Mouse (Mus musculus) midbrain, embryonic 11.5 days (tissue): Measurements from ENCODE around the gene Rbm15b. TPM values are rescaled to one million over a fixed set of nuclear protein-coding genes. Genes with fewer than 3 reads are reported as not detected.

Experiments
- ATAC-seq: fragments of 200-750 bp; cut with Nextera tagmentation; 2 replicates; pipeline ENCODE4 v1.8.0; 2017; ENCODE audit warnings: moderate TSS enrichment, moderate library complexity; ENCODE audit not compliant: low FRiP score
- DNase-seq: peaks from one replicate; pipeline ENCODE4 v3.0.0; 2015; ENCODE audit warnings: low spot score; ENCODE audit errors: missing footprints
- H3K27ac ChIP-seq: fragments of 300-500 bp; sonication (generic); 2 replicates; pipeline ENCODE4 v1.5.1; 2014; ENCODE audit warnings: low read depth, low read length
- H3K27me3 ChIP-seq: fragments of 300-500 bp; sonication (generic); 2 replicates; pipeline ENCODE4 v1.6.1; 2014; ENCODE audit warnings: mild to moderate bottlenecking, low read length, moderate library complexity, mixed read lengths; ENCODE audit not compliant: control insufficient read depth, insufficient read depth
- H3K36me3 ChIP-seq: fragments of 300-500 bp; sonication (generic); 2 replicates; pipeline ENCODE4 v1.6.1; 2014; ENCODE audit warnings: mild to moderate bottlenecking, low read length, moderate library complexity, mixed read lengths; ENCODE audit not compliant: control insufficient read depth, insufficient read depth
- H3K4me1 ChIP-seq: fragments of 300-500 bp; sonication (generic); 2 replicates; pipeline ENCODE4 v1.6.1; 2014; ENCODE audit warnings: low read length; ENCODE audit not compliant: control insufficient read depth, insufficient read depth
- H3K4me2 ChIP-seq: fragments of 300-500 bp; sonication (generic); 2 replicates; pipeline ENCODE4 v1.6.1; 2014; ENCODE audit warnings: mild to moderate bottlenecking, moderate library complexity
- H3K4me3 ChIP-seq: fragments of 300-500 bp; sonication (generic); 2 replicates; pipeline ENCODE4 v1.5.1; 2014; ENCODE audit warnings: low read depth, low read length
- H3K9ac ChIP-seq: fragments of 300-500 bp; sonication (generic); 2 replicates; pipeline ENCODE4 v1.6.1; 2014; ENCODE audit warnings: low read length
- H3K9me3 ChIP-seq: fragments of 300-500 bp; sonication (generic); 2 replicates; pipeline ENCODE4 v1.6.1; 2016; ENCODE audit warnings: low read length; ENCODE audit not compliant: control insufficient read depth
- WGBS: fragments of 180-500 bp; shearing (Covaris S2); extraction: QIAGEN DNeasy Blood & Tissue Kit; methylation state at CpG from one replicate; pipeline ENCODE4 v1.1.7; 2014; 5-methylcytosine and 5-hydroxymethylcytosine counted together
- polyA plus RNA-seq: library from polyadenylated mRNA; unstranded; fragments of >200 nt; fragmentation: Nextera tagmentation; extraction: Ambion mirVana; gene quantifications from 2 replicates; pipeline ENCODE4 v1.2.1, GENCODE M21; 2014

Rbm15b gene
- polyA plus RNA-seq, 1 experiment from 2014 or later: 26.8 TPM

DNA sequence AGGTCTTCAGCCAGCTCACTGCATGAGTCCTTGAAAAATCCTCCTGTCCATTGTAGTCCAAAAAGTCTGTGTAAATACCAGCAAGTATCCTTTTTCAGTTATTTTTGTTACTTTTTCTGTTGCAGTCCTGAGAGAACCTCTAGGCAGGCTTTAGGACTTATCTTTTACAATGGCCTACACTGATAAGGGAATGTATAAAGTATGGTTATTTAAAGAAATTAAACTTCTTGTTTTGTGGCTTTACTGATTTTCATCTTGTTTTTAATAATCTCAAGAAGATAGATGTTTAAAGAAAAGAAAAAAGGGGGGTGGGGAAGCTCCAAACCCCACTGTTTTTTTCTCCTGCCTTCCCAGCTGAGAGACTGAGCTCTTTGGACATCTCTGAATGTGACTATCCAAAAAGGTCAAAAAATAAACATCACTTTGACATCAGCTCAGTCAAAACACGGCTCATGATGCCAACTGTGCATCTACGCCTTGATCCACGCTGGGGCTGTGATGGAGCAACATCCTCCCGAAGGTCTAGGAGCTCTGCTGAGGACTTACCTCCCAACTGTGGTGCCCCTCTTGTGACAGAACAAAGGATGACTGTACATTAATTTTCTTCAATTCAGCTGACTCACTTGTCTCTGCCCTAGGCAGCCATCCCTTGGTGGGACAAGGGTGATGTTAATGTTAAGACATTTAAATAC lies 16.0 kb upstream of the Rbm15b start:
- H3K9me3 ChIP-seq: no peaks in the 10 kb centered on the region
- H3K4me1 ChIP-seq: no peaks in the 10 kb centered on the region
- no peak overlapping the region for H3K27ac ChIP-seq
- no peak overlapping the region for H3K4me2 ChIP-seq
- H3K27me3 ChIP-seq: no peaks in the 10 kb centered on the region
- H3K4me3 ChIP-seq: no peak overlapping the region
- H3K36me3 ChIP-seq: no peaks in the 10 kb centered on the region
- DNase-seq (no peak), ATAC-seq (no peak)
- WGBS: 83% methylated on average over 4 of the region's 4 CpGs
- H3K9ac ChIP-seq: no peak overlapping the region

DNA sequence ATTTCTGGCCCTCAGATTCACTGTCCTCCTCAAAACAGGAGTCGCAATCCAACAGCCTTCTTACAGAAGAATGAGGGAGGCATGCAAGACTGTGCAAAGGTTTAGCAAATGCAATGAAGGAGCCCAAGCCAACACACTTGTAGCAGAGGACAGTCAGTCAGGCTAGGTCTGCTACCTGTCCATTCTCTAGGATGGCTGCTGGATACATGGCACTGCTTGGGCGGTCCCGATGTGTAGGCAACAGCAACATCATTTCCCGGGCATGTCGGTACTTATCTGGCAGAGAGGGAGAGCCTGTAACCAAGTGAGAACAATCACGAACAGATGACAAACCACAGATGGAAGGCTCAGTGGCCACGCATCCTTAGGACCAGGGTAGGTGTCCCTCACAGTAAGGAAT lies 14.4 kb upstream of the Rbm15b start:
- no peaks in the 10 kb centered on the region for H3K27me3 ChIP-seq
- ATAC-seq: no peak

DNA sequence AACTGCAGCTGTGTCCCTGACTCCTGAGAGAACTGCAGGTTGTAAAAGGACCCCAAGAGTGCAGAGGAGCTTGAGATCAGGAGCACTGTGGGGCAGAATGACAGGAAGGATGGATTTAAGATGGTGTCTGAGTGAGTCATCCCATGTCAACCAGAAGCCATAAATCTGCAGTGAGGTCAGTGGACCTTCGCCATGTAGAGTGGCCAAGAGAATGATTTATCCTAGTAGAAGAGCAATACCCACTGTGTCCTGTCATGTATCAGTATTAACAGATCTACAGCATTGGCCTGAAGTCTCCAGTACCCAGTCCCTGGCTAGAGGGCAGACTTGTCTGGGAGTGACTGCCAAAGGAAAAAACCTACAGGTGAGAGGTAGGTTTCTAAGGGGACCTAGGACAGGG lies 11.7 kb upstream of the Rbm15b start:
- no peaks in the 10 kb centered on the region for H3K36me3 ChIP-seq
- ATAC-seq (no peak), DNase-seq (no peak)
- no peaks in the 10 kb centered on the region for H3K4me1 ChIP-seq
- no peak overlapping the region for H3K27ac ChIP-seq
- H3K9ac ChIP-seq: no peak overlapping the region
- no peak overlapping the region for H3K4me3 ChIP-seq
- no peaks in the 10 kb centered on the region for H3K9me3 ChIP-seq
- H3K27me3 ChIP-seq: no peaks in the 10 kb centered on the region
- whole genome bisulfite sequencing: 85% methylated on average over 1 of the region's 1 CpGs
- H3K4me2 ChIP-seq: no peak overlapping the region

More for the DNA sequence above, 14.4 kb upstream of the Rbm15b start:
- H3K4me2 ChIP-seq: no peak overlapping the region
- no peaks in the 10 kb centered on the region for H3K4me1 ChIP-seq
- no peak overlapping the region for H3K9ac ChIP-seq
- H3K4me3 ChIP-seq: no peak overlapping the region
- H3K36me3 ChIP-seq: no peaks in the 10 kb centered on the region
- no peaks in the 10 kb centered on the region for H3K9me3 ChIP-seq
- DNase-seq: no peak
- WGBS: 88% methylated on average over 7 of the region's 7 CpGs
- no peak overlapping the region for H3K27ac ChIP-seq

DNA sequence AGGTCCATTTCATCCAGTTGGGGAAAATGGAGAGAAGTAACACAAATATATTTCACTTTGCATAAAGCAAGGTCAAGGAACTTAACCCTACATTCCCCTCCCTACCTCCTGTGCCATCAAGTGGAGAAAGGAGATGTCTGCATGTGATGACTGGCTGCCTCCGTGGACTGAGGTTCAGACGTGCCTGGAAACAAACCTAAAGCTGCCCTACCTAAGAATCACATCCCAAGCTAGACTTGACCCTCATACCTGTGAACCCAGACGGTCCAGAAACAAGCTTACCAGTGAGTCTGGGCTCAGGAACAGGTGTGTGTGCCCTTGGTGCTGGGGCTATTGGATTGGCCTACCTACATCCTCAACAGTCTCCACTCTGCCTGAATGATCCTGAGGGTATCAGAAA lies 6.1 kb upstream of the Rbm15b start:
- ATAC-seq: no peak
- H3K36me3 ChIP-seq: peaks cover 12% of the 10 kb centered on the region
- H3K27me3 ChIP-seq: no peaks in the 10 kb centered on the region
- H3K9ac ChIP-seq: no peak overlapping the region
- H3K27ac ChIP-seq: no peak overlapping the region
- H3K4me3 ChIP-seq: no peak overlapping the region
- H3K4me1 ChIP-seq: peaks cover 18% of the 10 kb centered on the region
- no peak for DNase-seq
- 52% methylated on average over 3 of the region's 3 CpGs for WGBS
- peak overlapping the region; percentile 26; the same call in 1 of the 2 replicates for H3K4me2 ChIP-seq
- no peaks in the 10 kb centered on the region for H3K9me3 ChIP-seq

DNA sequence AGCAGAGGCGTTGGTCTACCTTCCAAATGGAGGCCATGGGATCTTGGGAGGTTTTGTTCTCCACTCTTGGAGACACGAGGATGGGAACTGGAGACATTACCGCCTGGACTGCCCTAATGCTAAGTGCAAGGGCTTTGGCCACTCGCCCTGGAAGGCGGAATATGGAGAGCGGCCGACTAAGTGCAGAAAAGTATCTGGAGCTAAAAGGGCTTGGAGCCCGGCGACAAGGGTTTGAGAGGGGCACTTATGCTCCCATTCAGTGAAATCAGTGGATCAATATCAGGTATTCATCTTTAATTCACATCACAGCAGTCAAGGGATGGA lies 5.3 kb upstream of the Rbm15b start:
- DNase-seq: no peak
- peaks cover 20% of the 10 kb centered on the region for H3K4me1 ChIP-seq

DNA sequence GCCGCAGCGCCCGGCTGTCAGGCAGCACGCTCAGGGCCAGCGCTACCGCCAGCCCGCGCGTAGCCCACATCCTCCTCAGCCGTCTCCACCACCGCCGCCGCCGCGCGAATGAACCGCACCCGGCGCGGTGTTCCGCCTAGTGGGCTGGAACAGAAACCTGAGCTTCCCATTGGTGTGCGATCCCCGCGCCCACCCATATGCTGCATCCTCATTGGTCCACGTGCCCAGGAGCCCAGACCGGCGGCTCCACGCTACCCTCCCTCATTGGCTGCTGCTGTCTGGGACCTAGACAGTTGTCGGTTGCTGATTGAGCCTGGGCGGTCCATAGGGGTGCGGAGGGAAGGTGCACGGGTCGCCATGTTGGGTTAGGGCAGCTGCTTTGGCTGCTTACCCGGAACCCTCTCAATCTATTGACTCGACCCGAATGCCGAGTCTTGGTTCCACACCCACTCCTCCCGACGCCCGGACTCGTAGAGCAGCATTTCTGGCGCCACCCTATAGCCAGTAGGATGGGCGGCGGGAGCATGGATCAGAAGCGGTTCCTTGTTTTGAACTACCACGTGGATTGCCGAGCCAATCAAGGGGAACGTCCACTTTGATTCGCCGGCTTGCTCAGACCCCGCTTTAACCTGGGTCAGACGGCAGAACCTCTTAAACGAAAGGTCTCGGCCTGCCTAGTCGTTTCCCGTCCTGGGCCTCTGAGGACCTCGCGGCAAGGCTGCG lies 4.8 kb upstream of the Rbm15b start, which contains the start of gene Manf:
Gene Manf, minus strand, starts transcription at position 151 of the 723 bp plus-strand sequence.
- Histone ChIP-seq H3K27ac (peak within 1 kb of the TSS; percentile 80), H3K4me3 (peak within 1 kb of the TSS; percentile 72), H3K27me3 (no peaks in the 10 kb centered on the region), H3K36me3 (peaks cover 18% of the 10 kb centered on the region), H3K4me1 (peaks cover 22% of the 10 kb centered on the region), H3K9me3 (no peaks in the 10 kb centered on the region), H3K4me2 (peak within 1 kb of the TSS; percentile 83), H3K9ac (peak within 1 kb of the TSS; percentile 84)
- DNase-seq (peak; percentile 99), ATAC-seq (peak; percentile 98)
- under 1% methylated on average over 59 of the region's 59 CpGs for WGBS

More for the DNA sequence above, 5.3 kb upstream of the Rbm15b start:
- 0% methylated on average over 9 of the region's 9 CpGs for WGBS
- Histone ChIP-seq H3K4me2 (peak overlapping the region; percentile 77), H3K9ac (peak overlapping the region; percentile 83), H3K4me3 (peak overlapping the region; percentile 72), H3K27ac (peak overlapping the region; percentile 80), H3K27me3 (no peaks in the 10 kb centered on the region), H3K36me3 (peaks cover 18% of the 10 kb centered on the region), H3K9me3 (no peaks in the 10 kb centered on the region)
- ATAC-seq: no peak

DNA sequence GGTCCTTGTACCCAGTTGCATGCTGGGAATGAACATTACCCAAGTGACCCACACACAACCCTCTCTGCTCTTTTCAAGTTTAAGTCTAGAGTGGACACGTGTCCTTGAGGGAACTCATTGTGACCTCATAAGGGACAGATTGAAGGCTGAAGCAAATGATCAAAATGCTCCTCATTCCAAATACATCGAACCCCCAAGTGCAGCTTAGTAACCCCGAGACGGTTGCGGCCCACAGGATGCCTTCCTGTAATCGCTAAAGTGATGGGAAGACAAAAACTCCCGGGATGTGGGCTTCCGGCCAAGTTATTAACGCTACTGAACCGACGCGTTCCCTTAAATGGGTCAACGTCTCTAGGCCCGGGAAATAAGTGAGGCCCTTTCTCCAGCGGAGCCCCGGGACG lies 4.1 kb upstream of the Rbm15b start:
- peak overlapping the region; percentile 83 for H3K4me2 ChIP-seq
- peaks cover 18% of the 10 kb centered on the region for H3K36me3 ChIP-seq
- no peak for ATAC-seq
- peak overlapping the region; percentile 72 for H3K4me3 ChIP-seq
- peak overlapping the region; percentile 50 for H3K27ac ChIP-seq
- H3K27me3 ChIP-seq: no peaks in the 10 kb centered on the region
- DNase-seq: no peak
- no peaks in the 10 kb centered on the region for H3K9me3 ChIP-seq
- WGBS: 0% methylated on average over 17 of the region's 17 CpGs
- H3K4me1 ChIP-seq: peaks cover 22% of the 10 kb centered on the region
- H3K9ac ChIP-seq: peak overlapping the region; percentile 84

DNA sequence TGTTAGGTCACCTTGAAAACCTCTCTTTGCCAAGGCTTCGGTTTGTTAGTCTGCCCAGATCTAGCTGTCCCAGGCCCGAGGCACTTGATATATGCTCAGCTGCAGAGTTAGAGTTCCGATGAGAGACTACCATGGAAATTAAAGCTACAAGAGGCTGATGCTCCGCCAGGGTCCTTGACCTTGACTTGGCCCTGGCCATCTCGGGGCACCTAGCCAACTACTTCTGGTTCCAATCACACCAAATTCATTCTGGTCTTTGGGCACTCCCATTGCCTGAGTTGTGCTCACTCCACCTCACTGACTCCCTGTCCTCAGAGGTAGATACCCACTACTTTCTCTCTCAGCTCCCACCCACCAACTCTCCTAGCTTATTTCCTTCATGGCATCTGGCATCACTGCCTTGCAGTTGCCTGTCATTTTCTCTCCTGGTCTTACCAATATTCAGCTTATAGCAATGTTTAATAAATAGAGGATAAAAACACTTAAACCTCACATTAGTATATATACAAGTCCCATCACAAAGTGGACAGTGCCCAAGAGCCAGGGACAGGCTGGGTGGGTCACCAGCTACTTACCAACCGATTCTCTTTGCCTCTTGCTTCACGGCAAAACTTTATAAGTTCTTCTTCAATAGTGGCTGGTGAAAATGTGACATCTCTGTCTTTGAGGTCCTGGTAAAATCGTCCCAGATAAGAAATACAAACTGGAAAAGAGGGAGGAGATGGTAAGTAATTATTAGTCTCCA lies 3.4 kb upstream of the Rbm15b start:
- Histone ChIP-seq H3K27me3 (no peaks in the 10 kb centered on the region), H3K4me2 (peak overlapping the region; percentile 83), H3K9me3 (no peaks in the 10 kb centered on the region), H3K4me3 (peak overlapping the region; percentile 72), H3K27ac (no peak overlapping the region), H3K4me1 (peaks cover 22% of the 10 kb centered on the region), H3K36me3 (peaks cover 18% of the 10 kb centered on the region), H3K9ac (peak overlapping the region; percentile 84)
- DNase-seq (no peak), ATAC-seq (no peak)
- 74% methylated on average over 8 of the region's 8 CpGs for WGBS

DNA sequence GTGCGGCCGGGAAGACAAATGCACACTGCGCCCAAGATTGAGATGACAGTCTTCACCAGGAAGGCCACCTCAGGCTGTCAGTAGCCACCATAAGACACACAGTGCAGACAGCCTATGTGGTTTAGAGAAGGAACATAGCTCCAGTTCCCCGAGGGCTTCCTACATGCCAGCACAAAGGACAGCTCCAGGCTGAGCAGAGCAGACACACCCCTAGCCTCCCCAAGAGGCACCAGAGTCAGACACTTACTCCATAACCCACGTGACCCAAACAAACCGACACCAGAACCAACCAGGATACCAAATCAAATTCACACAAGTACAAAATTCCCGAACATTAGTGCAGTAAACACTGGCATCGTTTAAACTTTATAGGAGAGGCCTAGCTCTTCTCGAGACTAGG lies 2.1 kb upstream of the Rbm15b start:
- Histone ChIP-seq H3K9me3 (no peaks in the 10 kb centered on the region), H3K4me1 (peaks cover 35% of the 10 kb centered on the region), H3K27me3 (no peaks in the 10 kb centered on the region), H3K4me3 (no peak overlapping the region), H3K36me3 (peaks cover 18% of the 10 kb centered on the region), H3K9ac (no peak overlapping the region), H3K27ac (no peak overlapping the region), H3K4me2 (no peak overlapping the region)
- no peak for DNase-seq
- ATAC-seq: no peak
- WGBS: 88% methylated on average over 9 of the region's 9 CpGs
